Mouse (Mus musculus) embryo, embryonic 9.5 days (tissue): Measurements from ENCODE around the gene D130052B06Rik.

ENCODE experiments used
- DNase-seq: peaks from one replicate; pipeline ENCODE4 v3.0.0-alpha.2; 2017; ENCODE audit errors: extremely low spot score

Gene D130052B06Rik

GRCm38 (mm10) chr11:33660016-33660913 lies 61.2 kb downstream of the D130052B06Rik start:
- no peak for DNase-seq

DNA sequence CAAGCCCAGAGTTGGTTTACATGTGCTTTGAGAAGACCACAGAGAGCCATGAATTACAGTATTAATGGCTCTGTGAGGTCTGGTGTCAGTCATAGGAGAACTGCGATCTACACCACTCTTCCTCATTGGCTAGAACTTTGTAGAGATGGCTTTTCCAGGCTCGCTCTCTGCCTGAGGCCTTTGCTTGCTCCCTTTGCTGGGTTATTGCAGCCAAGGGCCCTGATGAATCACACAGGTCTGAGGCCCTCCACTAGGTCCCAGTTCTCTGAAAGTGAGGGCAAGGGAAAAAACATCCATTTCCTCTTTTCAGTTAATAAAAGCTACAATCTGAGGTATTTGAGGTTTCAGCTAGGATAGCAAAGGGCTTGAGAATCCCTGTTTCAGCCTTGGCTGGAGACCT lies 64.5 kb downstream of the D130052B06Rik start:
- no peak for DNase-seq

GRCm38 (mm10) chr11:33668376-33668775 lies 69.3 kb downstream of the D130052B06Rik start:
- no peak for DNase-seq

- DNase-seq, result no peak
These were observed 71.2 kb downstream of the D130052B06Rik start for GRCm38 (mm10) chr11:33670105-33670965.
